Mouse (Mus musculus): Measurements from ENCODE around the gene Pglyrp2. TPM values are rescaled to one million over a fixed set of nuclear protein-coding genes. Genes with fewer than 3 reads are reported as not detected.

Pglyrp2 gene
- polyA plus RNA-seq, 1 experiment from 2014 or later, result 1.8 TPM

DNA sequence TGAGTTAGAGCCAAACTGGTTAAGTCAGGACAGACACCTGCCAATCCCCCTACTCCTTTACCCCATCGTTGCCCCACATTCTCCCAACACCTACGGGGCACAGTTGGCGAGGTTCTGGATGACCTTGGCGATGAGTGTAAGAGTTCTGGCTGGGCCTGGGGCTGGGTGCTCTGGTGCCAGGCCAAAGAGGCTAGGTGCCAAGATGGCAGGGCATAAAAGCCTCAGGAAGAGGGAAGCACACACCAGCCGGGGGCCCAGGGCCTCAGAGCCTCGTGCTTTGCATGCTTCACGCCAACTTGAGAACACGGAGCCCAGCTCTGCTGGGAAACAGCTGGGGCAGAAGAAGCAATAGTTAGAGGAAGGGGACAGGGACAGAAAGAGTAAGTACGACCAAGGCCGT, 30.0 kb downstream of the Pglyrp2 start:
- Histone ChIP-seq H3K9me3 (ENCODE audit: control insufficient read depth, low read length) (no peaks in the 10 kb centered on the region), H3K27ac (ENCODE audit: low read depth, low read length) (no peak overlapping the region), H3K27me3 (replicated peaks; ENCODE audit: control insufficient read depth, insufficient read depth, low read length) (peaks cover 46% of the 10 kb centered on the region), H3K36me3 (ENCODE audit: control insufficient read depth, insufficient read depth, low read length) (no peaks in the 10 kb centered on the region), H3K4me1 (replicated peaks; ENCODE audit: control insufficient read depth, insufficient read depth, low read length) (no peaks in the 10 kb centered on the region; the same call in 1 of the 2 replicates), H3K4me2 (no peak overlapping the region), H3K9ac (ENCODE audit: low read depth, low read length) (no peak overlapping the region), H3K4me3 (ENCODE audit: low read depth, low read length) (no peak overlapping the region)
- no peak for DNase-seq (ENCODE audit: low spot score)
- no peak for ATAC-seq (replicated peaks; ENCODE audit: low FRiP score)
- 80% methylated on average over 10 of the region's 10 CpGs for WGBS

DNA sequence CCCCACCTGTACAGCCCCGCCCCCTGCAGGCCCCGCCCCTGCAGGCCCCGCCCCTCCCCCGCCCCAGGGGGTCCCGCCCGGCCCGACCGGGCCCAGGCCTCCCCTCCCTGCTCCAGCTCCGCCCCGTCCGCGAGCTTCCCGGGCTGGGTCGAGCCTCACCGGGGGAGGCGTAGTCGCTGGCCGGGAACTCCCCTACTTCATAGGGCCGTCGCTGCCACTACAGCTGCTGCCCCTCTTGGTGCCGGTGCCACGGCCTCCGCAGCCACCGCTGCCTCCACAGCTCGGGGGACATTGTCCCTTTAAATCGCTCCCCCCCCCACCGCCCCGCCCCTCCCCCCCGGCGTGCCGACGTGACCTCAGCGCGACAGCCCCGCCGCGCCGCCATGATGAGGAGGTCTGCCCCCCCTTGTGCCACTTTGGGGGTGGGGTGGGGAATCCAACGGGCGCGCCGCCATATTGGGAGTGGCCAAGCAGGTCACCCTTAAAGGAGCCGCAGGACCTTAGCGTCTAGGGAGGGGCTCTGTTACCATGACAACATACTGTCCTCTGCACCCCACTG, 34.8 kb downstream of the Pglyrp2 start, which contains the start of gene Wiz:
Wiz (minus strand) TSS at position 339 of the 559 bp plus-strand sequence.
- WGBS, result under 1% methylated on average over 23 of the region's 44 CpGs
- DNase-seq (ENCODE audit: low spot score), result peak; percentile 91
- peak within 1 kb of the TSS; percentile 81 for H3K4me3 ChIP-seq (ENCODE audit: low read depth, low read length)

DNA sequence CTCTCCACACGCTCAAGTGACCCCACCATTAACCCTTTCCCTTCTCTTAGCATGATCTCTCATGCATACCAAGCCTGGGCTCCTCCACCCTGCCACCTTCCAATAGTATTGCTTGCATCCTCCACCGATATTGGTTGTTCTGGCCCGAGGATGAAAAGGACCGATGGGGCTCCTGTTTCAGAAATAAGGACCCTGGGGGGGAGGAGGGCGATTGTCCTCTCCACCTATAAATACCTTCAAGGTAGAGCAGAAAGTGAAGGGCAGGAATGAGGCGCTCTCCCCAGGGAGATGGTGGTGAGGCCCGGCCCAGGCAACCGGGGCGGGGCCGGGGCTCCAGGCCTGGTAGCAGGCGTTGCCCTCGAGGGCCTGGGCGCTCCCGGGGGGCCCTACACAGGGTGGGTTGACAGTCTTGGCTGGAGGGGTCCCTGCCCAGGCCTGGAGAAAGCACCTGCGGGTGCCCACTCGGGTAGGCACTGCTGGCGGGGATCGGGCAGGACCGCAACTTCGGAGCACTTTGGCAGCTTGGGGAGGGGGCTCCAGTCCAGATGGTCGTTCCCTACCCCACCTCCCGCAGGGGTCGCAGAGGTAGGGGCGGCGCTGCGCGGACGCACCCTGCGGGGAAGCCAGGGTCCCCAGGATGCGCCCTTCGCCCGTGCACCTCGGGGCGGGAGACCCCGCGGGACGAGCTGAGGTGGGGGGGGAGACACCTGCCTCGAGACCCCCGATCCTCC, 35.4 kb downstream of the Pglyrp2 start:
- WGBS, result 2% methylated on average over 34 of the region's 39 CpGs
- H3K4me3 ChIP-seq (ENCODE audit: low read depth, low read length), result peak overlapping the region; percentile 81
- no peaks in the 10 kb centered on the region for H3K36me3 ChIP-seq (ENCODE audit: control insufficient read depth, insufficient read depth, low read length)
- H3K9me3 ChIP-seq (ENCODE audit: control insufficient read depth, low read length), result no peaks in the 10 kb centered on the region
- peak overlapping the region; percentile 81 for H3K9ac ChIP-seq (ENCODE audit: low read depth, low read length)
- peaks cover 4% of the 10 kb centered on the region for H3K4me1 ChIP-seq (replicated peaks; ENCODE audit: control insufficient read depth, insufficient read depth, low read length)
- peak overlapping the region; percentile 99 for H3K4me2 ChIP-seq
- H3K27me3 ChIP-seq (replicated peaks; ENCODE audit: control insufficient read depth, insufficient read depth, low read length), result peaks cover 14% of the 10 kb centered on the region
- DNase-seq (ENCODE audit: low spot score) (no peak), ATAC-seq (replicated peaks; ENCODE audit: low FRiP score) (peak; percentile 76)
- H3K27ac ChIP-seq (ENCODE audit: low read depth, low read length), result peak overlapping the region; percentile 81

More for the DNA sequence above, 34.8 kb downstream of the Pglyrp2 start, which contains the start of gene Wiz:
- ATAC-seq (replicated peaks; ENCODE audit: low FRiP score), result peak; percentile 86
- Histone ChIP-seq H3K4me2 (peak within 1 kb of the TSS; percentile 99), H3K27me3 (replicated peaks; ENCODE audit: control insufficient read depth, insufficient read depth, low read length) (peaks cover 18% of the 10 kb centered on the region), H3K9ac (ENCODE audit: low read depth, low read length) (peak within 1 kb of the TSS; percentile 81), H3K27ac (ENCODE audit: low read depth, low read length) (peak within 1 kb of the TSS; percentile 81), H3K9me3 (ENCODE audit: control insufficient read depth, low read length) (no peaks in the 10 kb centered on the region), H3K36me3 (ENCODE audit: control insufficient read depth, insufficient read depth, low read length) (no peaks in the 10 kb centered on the region), H3K4me1 (replicated peaks; ENCODE audit: control insufficient read depth, insufficient read depth, low read length) (peaks cover 4% of the 10 kb centered on the region)

DNA sequence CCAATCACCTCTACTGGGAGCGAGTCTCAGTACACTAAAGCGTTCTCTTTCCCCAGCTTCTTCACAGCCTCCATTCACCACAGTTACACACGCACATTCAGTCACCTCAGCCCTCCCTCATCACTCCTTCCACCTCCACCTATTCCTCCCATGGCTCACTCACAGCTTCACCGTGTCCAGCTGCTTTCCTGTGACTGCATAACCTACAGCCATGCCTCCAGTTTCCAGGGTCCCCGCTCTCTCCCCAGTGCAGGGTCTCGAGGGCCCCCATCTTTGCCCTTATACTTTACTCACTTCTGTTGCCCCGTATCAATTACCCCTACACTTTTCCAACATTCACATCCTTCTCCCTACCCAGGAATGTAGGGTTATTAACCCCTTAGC, 36.0 kb downstream of the Pglyrp2 start:
- peak overlapping the region; percentile 81 for H3K4me3 ChIP-seq (ENCODE audit: low read depth, low read length)
- 52% methylated on average over 7 of the region's 7 CpGs for WGBS
- H3K4me2 ChIP-seq, result peak overlapping the region; percentile 99
- H3K9ac ChIP-seq (ENCODE audit: low read depth, low read length), result no peak overlapping the region
- H3K27ac ChIP-seq (ENCODE audit: low read depth, low read length), result no peak overlapping the region
- H3K27me3 ChIP-seq (replicated peaks; ENCODE audit: control insufficient read depth, insufficient read depth, low read length), result peaks cover 10% of the 10 kb centered on the region
- H3K36me3 ChIP-seq (ENCODE audit: control insufficient read depth, insufficient read depth, low read length), result no peaks in the 10 kb centered on the region
- peaks cover 4% of the 10 kb centered on the region for H3K4me1 ChIP-seq (replicated peaks; ENCODE audit: control insufficient read depth, insufficient read depth, low read length)
- H3K9me3 ChIP-seq (ENCODE audit: control insufficient read depth, low read length), result no peaks in the 10 kb centered on the region
- DNase-seq (ENCODE audit: low spot score) (no peak), ATAC-seq (replicated peaks; ENCODE audit: low FRiP score) (no peak)

DNA sequence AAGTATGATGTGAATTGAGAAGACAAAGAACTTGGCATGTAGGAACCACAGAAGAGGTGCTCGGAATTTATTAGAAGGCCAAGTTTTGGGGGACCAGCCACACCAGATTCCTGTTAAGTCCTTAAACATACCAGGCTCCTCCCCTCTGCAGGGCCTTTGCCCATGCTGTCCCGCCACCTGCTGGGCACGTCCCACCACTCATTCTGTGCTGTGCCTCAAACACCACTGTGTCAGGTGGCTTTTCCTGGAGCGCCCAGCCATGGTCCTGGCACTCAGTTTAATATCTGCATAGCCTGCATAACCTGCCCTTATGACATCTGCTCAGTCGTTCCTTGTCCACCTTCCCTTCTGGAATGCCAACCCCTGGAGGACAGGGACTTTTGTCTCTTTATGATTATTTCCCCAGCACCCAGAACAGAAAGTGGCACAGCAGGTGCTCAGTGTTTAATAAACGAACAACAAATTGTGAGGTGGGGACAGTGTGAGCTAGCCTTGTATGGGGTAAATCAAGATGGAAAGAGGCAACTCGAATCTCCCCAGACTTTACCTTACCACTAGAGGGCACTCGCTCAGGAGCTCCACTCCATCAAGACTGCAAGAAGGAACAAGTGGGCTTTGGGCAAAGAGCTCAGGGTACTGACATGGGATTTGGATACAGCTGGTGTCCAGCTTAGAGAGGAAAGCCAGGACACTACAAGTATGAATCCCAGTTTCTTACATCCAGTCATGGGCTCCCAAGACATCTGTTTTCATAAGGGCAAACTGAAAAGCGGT, 37.1 kb downstream of the Pglyrp2 start:
- no peak overlapping the region for H3K27ac ChIP-seq (ENCODE audit: low read depth, low read length)
- H3K4me3 ChIP-seq (ENCODE audit: low read depth, low read length), result no peak overlapping the region
- DNase-seq (ENCODE audit: low spot score) (no peak), ATAC-seq (replicated peaks; ENCODE audit: low FRiP score) (no peak)
- no peak overlapping the region for H3K9ac ChIP-seq (ENCODE audit: low read depth, low read length)
- H3K27me3 ChIP-seq (replicated peaks; ENCODE audit: control insufficient read depth, insufficient read depth, low read length), result no peaks in the 10 kb centered on the region; the same call in 1 of the 2 replicates
- H3K4me2 ChIP-seq, result no peak overlapping the region
- peaks cover 4% of the 10 kb centered on the region; the same call in 1 of the 2 replicates for H3K4me1 ChIP-seq (replicated peaks; ENCODE audit: control insufficient read depth, insufficient read depth, low read length)
- WGBS, result 63% methylated on average over 9 of the region's 9 CpGs
- no peaks in the 10 kb centered on the region for H3K9me3 ChIP-seq (ENCODE audit: control insufficient read depth, low read length)
- no peaks in the 10 kb centered on the region for H3K36me3 ChIP-seq (ENCODE audit: control insufficient read depth, insufficient read depth, low read length)

DNA sequence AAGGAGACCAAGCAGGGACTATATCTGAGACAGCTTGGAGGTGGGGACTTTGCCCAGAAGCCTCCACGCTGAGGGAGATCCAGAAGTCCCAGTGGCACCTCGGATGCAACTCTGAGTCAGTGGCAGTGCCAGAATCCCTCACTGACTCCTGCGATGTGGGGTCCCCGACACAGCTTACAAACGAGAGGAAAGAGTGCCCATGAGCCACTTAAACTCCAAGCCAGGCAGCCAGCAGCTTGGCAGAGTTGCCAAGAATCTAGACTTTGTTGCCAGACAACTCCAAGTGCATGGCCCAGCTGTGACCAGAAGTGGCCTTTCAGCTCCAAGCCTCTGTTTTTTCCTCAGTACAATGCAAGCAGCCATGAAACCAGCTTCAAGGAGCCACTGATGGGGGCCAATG, 40.3 kb downstream of the Pglyrp2 start:
- no peak overlapping the region for H3K9ac ChIP-seq (ENCODE audit: low read depth, low read length)
- DNase-seq (ENCODE audit: low spot score) (no peak), ATAC-seq (replicated peaks; ENCODE audit: low FRiP score) (no peak)
- peaks cover 4% of the 10 kb centered on the region; the same call in 1 of the 2 replicates for H3K4me1 ChIP-seq (replicated peaks; ENCODE audit: control insufficient read depth, insufficient read depth, low read length)
- H3K27me3 ChIP-seq (replicated peaks; ENCODE audit: control insufficient read depth, insufficient read depth, low read length), result no peaks in the 10 kb centered on the region
- no peak overlapping the region for H3K4me3 ChIP-seq (ENCODE audit: low read depth, low read length)
- no peaks in the 10 kb centered on the region for H3K36me3 ChIP-seq (ENCODE audit: control insufficient read depth, insufficient read depth, low read length)
- H3K9me3 ChIP-seq (ENCODE audit: control insufficient read depth, low read length), result no peaks in the 10 kb centered on the region
- WGBS, result 86% methylated on average over 5 of the region's 5 CpGs
- H3K27ac ChIP-seq (ENCODE audit: low read depth, low read length), result no peak overlapping the region
- H3K4me2 ChIP-seq, result no peak overlapping the region

DNA sequence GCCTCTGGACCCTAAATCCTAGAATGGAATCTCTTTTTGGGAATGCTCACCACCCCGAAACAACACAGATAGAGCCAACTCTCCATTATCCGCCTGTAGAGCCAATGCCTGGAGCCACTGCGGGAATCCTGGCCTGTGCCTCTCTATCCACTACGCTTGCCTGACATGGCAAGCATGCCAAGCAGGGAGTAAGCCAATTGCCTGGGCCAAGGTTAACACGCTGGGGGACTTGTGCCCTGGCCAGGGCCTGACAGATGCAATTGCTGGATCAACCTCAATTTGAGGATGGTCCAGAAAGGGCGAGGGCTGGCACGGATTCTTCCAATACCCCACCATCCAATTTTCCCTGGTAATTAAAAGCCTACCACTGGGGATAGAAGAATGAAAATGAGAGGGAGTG, 41.4 kb downstream of the Pglyrp2 start:
- Histone ChIP-seq H3K4me3 (ENCODE audit: low read depth, low read length) (no peak overlapping the region), H3K4me1 (replicated peaks; ENCODE audit: control insufficient read depth, insufficient read depth, low read length) (0 out of 2 replicates have a peak, but pooled peaks cover 3% of the 10 kb centered on the region), H3K36me3 (ENCODE audit: control insufficient read depth, insufficient read depth, low read length) (peaks cover 1% of the 10 kb centered on the region; the same call in 1 of the 2 replicates), H3K27me3 (replicated peaks; ENCODE audit: control insufficient read depth, insufficient read depth, low read length) (no peaks in the 10 kb centered on the region), H3K27ac (ENCODE audit: low read depth, low read length) (no peak overlapping the region), H3K4me2 (no peak overlapping the region), H3K9me3 (ENCODE audit: control insufficient read depth, low read length) (no peaks in the 10 kb centered on the region), H3K9ac (ENCODE audit: low read depth, low read length) (no peak overlapping the region)
- no peak for ATAC-seq (replicated peaks; ENCODE audit: low FRiP score)
- DNase-seq (ENCODE audit: low spot score), result no peak
- WGBS, result 83% methylated on average over 7 of the region's 7 CpGs

DNA sequence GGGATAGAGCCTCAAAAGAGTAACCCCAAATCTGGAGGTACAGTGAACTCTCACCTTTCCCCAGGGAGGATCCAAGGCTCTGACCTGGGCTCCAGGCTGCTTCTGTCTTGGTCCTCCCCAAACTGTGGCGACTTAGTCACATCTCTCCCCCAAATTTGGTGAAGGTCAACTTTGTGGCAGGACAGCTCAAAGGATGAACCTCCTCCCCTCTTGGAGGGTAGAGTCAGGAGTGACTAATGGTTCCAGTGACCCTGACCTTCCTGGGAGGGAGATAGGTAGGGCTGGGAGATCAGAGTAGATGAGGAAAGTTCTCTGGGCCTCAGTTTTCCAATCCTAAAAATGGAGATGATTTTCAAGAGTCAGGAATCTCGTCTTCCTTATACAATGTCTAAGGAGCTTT, 45.2 kb downstream of the Pglyrp2 start:
- H3K4me2 ChIP-seq, result no peak overlapping the region
- no peak overlapping the region for H3K4me3 ChIP-seq (ENCODE audit: low read depth, low read length)
- peaks cover 9% of the 10 kb centered on the region; the same call in 1 of the 2 replicates for H3K36me3 ChIP-seq (ENCODE audit: control insufficient read depth, insufficient read depth, low read length)
- no peak overlapping the region for H3K9ac ChIP-seq (ENCODE audit: low read depth, low read length)
- H3K27me3 ChIP-seq (replicated peaks; ENCODE audit: control insufficient read depth, insufficient read depth, low read length), result no peaks in the 10 kb centered on the region
- no peak for DNase-seq (ENCODE audit: low spot score)
- H3K9me3 ChIP-seq (ENCODE audit: control insufficient read depth, low read length), result no peaks in the 10 kb centered on the region
- no peak for ATAC-seq (replicated peaks; ENCODE audit: low FRiP score)
- 75% methylated on average over 2 of the region's 2 CpGs for WGBS
- no peak overlapping the region for H3K27ac ChIP-seq (ENCODE audit: low read depth, low read length)
- H3K4me1 ChIP-seq (replicated peaks; ENCODE audit: control insufficient read depth, insufficient read depth, low read length), result peaks cover 15% of the 10 kb centered on the region
